Mouse (Mus musculus) thymus, adult 2 months (tissue): ENCODE measurements around the gene Hoxa6.

ENCODE experiments used
- CTCF ChIP-seq: fragments of 200-500 bp; IDR thresholded peaks from 2 replicates; pipeline ENCODE4 v1.5.1; 2012; ENCODE audit warnings: mild to moderate bottlenecking, control low read depth, low read length, moderate library complexity, borderline replicate concordance; ENCODE audit not compliant: control insufficient read depth, poor library complexity, insufficient read depth; ENCODE audit errors: extremely low read depth
- POLR2A ChIP-seq: fragments of 200-500 bp; IDR thresholded peaks from 2 replicates; pipeline ENCODE4 v1.6.1; 2012; ENCODE audit warnings: mild to moderate bottlenecking, low read length, control low read depth, moderate library complexity; ENCODE audit not compliant: control insufficient read depth, poor library complexity, insufficient read depth; ENCODE audit errors: extremely low read depth

DNA sequence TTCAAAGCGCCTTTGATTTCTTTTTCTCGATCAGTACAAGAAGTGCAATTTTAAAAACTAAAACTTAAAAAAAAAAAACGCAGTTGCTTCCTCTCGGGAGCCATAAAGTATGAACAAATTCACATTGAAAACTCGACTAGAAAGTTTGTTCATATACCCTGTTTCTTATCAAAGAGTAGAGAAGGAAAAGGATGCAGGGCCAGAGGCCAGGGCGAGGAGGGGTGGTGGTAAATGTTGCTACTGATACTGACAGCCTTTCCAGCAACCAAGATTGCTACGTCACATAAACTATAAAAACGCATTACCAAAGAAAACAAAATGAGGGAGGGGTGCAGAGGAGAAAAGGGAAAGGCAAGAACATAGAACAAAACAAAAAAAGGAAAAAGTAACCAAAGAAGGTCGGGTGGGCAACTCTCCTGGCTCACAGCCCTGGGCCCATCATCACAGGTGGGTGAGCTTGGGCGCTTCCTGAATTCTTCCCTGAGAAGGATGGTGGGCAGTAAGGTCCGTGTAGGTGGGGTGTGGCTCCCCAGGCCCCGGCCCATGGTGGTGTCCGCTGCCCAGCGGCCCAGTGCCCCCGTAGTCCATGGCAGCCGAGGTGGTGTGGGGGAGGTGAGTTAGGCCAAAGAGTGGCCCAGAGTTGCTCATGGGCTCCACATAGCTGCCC is 38.9 kb downstream of the Hoxa6 start:
- TF ChIP-seq POLR2A (no peak), CTCF (no peak)
